Mouse (Mus musculus) small intestine, adult 2 months (tissue): ENCODE results near the gene Atl3.

Source experiments
- CTCF ChIP-seq: fragments of 200-500 bp; IDR thresholded peaks from 2 replicates; pipeline ENCODE4 v1.5.1; 2012; ENCODE audit warnings: low read depth, mild to moderate bottlenecking, control low read depth, inconsistent platforms, low read length, moderate library complexity, mixed read lengths; ENCODE audit not compliant: insufficient replicate concordance, insufficient read length; ENCODE audit errors: extremely low read depth
- POLR2A ChIP-seq: fragments of 200-500 bp; IDR thresholded peaks from 2 replicates; pipeline ENCODE4 v1.6.1; 2012; ENCODE audit warnings: low read depth, mild to moderate bottlenecking, control low read depth, inconsistent platforms, low read length, moderate library complexity

- no peak for TF ChIP-seq POLR2A
- TF ChIP-seq CTCF = no peak
Measured at GRCm38 (mm10) chr19:7583599-7583998, 89.8 kb downstream of the Atl3 start.
